Mouse (Mus musculus) ES-E14 (cell line): Measurements from ENCODE around the gene Atl3. TPM values are rescaled to one million over a fixed set of nuclear protein-coding genes. Genes with fewer than 3 reads are reported as not detected.
A peak's percentile ranks its signal among the peaks of the same experiment; 100 is the strongest.

Source experiments
- DNase-seq: peaks from one replicate; pipeline ENCODE4 v3.0.0-alpha.2; 2013; ENCODE audit warnings: low read depth, low spot score
- H3K27ac ChIP-seq: 2 replicates; pipeline ENCODE4 v1.5.1; 2012; ENCODE audit warnings: low read depth, mild to moderate bottlenecking, low read length, moderate library complexity, mixed read lengths; ENCODE audit not compliant: poor library complexity, insufficient read depth, severe bottlenecking
- H3K36me3 ChIP-seq: 2 replicates; pipeline ENCODE4 v1.6.1; 2012; ENCODE audit warnings: mild to moderate bottlenecking, low read length, moderate library complexity, mixed read lengths; ENCODE audit not compliant: control insufficient read depth, poor library complexity, insufficient read depth, severe bottlenecking
- H3K4me1 ChIP-seq, 2 experiments: fragments of 150-350 bp in 1 of 2; sonication (generic) in 1 of 2; 2 replicates each; pipeline ENCODE4 v1.6.1; 2012; ENCODE audit warnings: low read length in 2 of 2, mild to moderate bottlenecking in 1 of 2, mixed read lengths in 1 of 2; ENCODE audit not compliant: control insufficient read depth in 2 of 2, insufficient read depth in 2 of 2, poor library complexity in 1 of 2
- H3K4me3 ChIP-seq, 2 experiments: fragments of 150-350 bp in 1 of 2; sonication (generic) in 1 of 2; 2 replicates each; pipeline ENCODE4 v1.5.1; 2012; ENCODE audit warnings: low read length in 2 of 2, low read depth in 1 of 2, mild to moderate bottlenecking in 1 of 2, mixed read lengths in 1 of 2; ENCODE audit not compliant: insufficient read depth in 1 of 2, poor library complexity in 1 of 2, severe bottlenecking in 1 of 2
- H3K9ac ChIP-seq: 2 replicates; pipeline ENCODE4 v1.6.1; 2012; ENCODE audit warnings: low read depth, mild to moderate bottlenecking, low read length, mixed read lengths; ENCODE audit not compliant: poor library complexity, insufficient read depth, severe bottlenecking
- H3K9me3 ChIP-seq: fragments of 150-350 bp; sonication (generic); 2 replicates; pipeline ENCODE4 v1.6.1; 2012; ENCODE audit warnings: low read depth, mild to moderate bottlenecking, low read length; ENCODE audit not compliant: control insufficient read depth, insufficient read depth
- CHD2 ChIP-seq: IDR thresholded peaks from 2 replicates; pipeline ENCODE4 v1.6.1; 2014; ENCODE audit warnings: mild to moderate bottlenecking, low read depth, low read length, inconsistent platforms
- HCFC1 ChIP-seq: IDR thresholded peaks from 2 replicates; pipeline ENCODE4 v1.6.1; 2012; ENCODE audit warnings: low read length, inconsistent platforms, borderline replicate concordance; ENCODE audit not compliant: insufficient read depth
- MAFK ChIP-seq: IDR thresholded peaks from 2 replicates; pipeline ENCODE4 v1.6.1; 2014; ENCODE audit warnings: mild to moderate bottlenecking, low read depth, low read length, inconsistent platforms; ENCODE audit not compliant: insufficient read depth
- ZC3H11A ChIP-seq: IDR thresholded peaks from 2 replicates; pipeline ENCODE4 v1.6.1; 2012; ENCODE audit warnings: low read depth, mild to moderate bottlenecking, inconsistent platforms, low read length, borderline replicate concordance
- ZNF384 ChIP-seq: IDR thresholded peaks from 2 replicates; pipeline ENCODE4 v1.6.1; 2012; ENCODE audit warnings: low read depth, low read length, inconsistent platforms
- in situ Hi-C, 2 experiments: fragments of 600-800 bp; cut with MboI; formaldehyde crosslinking; loops; one replicate each; pipeline ENCODE4 v1.15.1; 2025; ENCODE audit warnings: low sequenced_read_pairs in 2 of 2, inconsistent platforms in 1 of 2; ENCODE audit not compliant: unreplicated experiment in 2 of 2
- total RNA-seq: library from RNA; depleted of rRNA; stranded (reverse); fragments of 300-350 nt; gene quantifications from 2 replicates; pipeline ENCODE4 v1.2.3, GENCODE M21; 2012

Atl3 gene
- total RNA-seq, 1 experiment: 26.6 TPM

GRCm38 (mm10) chr19:7577710-7578109 lies 83.9 kb downstream of the Atl3 start:
- DNase-seq: no peak
- Histone ChIP-seq H3K27ac (no peak overlapping the region), H3K36me3 (no peaks in the 10 kb centered on the region), H3K4me1 (peaks cover 8 to 11% of the 10 kb centered on the region in 2 experiments; a peak in 3 of 4 replicates), H3K9me3 (no peaks in the 10 kb centered on the region), H3K4me3 (no peak overlapping the region), H3K9ac (no peak overlapping the region)
- in situ Hi-C loops: no loop called here
- TF ChIP-seq HCFC1: no peak
- TF ChIP-seq CHD2: no peak
- no peak for TF ChIP-seq ZNF384
- no peak for TF ChIP-seq ZC3H11A
- no peak for TF ChIP-seq MAFK

DNA sequence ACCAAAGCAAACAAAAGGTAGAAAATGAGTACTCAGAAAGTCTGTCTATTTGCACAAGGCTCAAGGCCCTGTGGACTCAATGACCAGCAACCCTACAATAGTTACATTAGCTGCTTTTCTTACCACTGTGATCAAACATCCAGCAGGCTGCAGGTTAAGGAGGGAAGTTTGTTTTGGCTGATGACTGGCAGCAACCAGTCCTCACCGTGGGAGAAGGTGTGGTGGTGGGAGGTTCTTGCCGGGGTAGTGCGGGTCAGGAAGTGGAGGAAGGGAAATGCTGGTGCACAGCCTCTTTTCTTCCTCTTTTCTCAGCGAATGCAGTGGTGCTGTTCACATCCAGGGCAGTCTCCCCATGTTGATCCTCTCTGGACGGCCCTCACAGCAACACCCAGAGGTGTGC lies 87.2 kb downstream of the Atl3 start:
- H3K9ac ChIP-seq: no peak overlapping the region; the same call in 1 of the 2 replicates
- no peak overlapping the region for H3K4me3 ChIP-seq
- peak; percentile 28 for DNase-seq
- H3K27ac ChIP-seq: no peak overlapping the region
- H3K9me3 ChIP-seq: no peaks in the 10 kb centered on the region
- in situ Hi-C loops: no loop called here
- peaks cover 21 to 24% of the 10 kb centered on the region in 2 experiments for H3K4me1 ChIP-seq
- H3K36me3 ChIP-seq: no peaks in the 10 kb centered on the region
- TF ChIP-seq ZNF384: no peak
- 0 out of 2 replicates have a peak, but pooled peaks have one; percentile 42 for TF ChIP-seq HCFC1
- TF ChIP-seq CHD2: no peak
- TF ChIP-seq MAFK: no peak
- TF ChIP-seq ZC3H11A: no peak

DNA sequence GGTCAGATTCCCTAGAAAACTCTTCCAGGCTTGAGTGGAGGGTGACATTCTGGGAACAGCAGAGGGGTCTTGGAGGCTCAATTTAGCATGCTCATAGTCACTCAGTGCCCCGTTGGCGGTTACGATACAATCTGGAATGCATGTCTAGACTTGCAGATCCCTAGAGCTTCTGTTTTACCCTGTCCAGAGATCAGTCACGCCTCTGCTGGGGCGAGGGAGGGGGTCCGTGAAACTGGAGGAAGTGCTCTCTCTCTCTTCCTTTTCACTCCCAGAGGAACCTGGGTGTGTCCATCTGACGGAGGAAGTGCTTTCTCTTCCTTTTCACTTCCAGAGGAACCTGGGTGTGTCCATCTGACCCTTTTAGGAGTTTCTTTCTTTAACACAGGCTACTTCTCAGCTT lies 89.3 kb downstream of the Atl3 start:
- H3K4me3 ChIP-seq: peak overlapping the region; percentile 8 to 43; a peak in 3 of 4 replicates
- in situ Hi-C loops: no loop called here
- TF ChIP-seq HCFC1 (peak; percentile 50; the same call in 1 of the 2 replicates), ZNF384 (no peak), ZC3H11A (no peak), CHD2 (no peak), MAFK (no peak)
- no peaks in the 10 kb centered on the region for H3K36me3 ChIP-seq
- H3K9ac ChIP-seq: peak overlapping the region; percentile 44; the same call in 1 of the 2 replicates
- H3K9me3 ChIP-seq: no peaks in the 10 kb centered on the region
- peaks cover 21 to 24% of the 10 kb centered on the region in 2 experiments for H3K4me1 ChIP-seq
- peak; percentile 83 for DNase-seq
- H3K27ac ChIP-seq: peak overlapping the region; percentile 99

- Histone ChIP-seq H3K4me1 (peaks cover 21 to 24% of the 10 kb centered on the region in 2 experiments), H3K9me3 (no peaks in the 10 kb centered on the region), H3K9ac (peak overlapping the region; percentile 17; the same call in 1 of the 2 replicates), H3K4me3 (peak overlapping the region in 1 of 2 experiments; percentile 34; a peak in 2 of 4 replicates), H3K36me3 (no peaks in the 10 kb centered on the region), H3K27ac (peak overlapping the region; percentile 99)
- in situ Hi-C loops: no loop called here
- no peak for DNase-seq
- no peak for TF ChIP-seq ZC3H11A
- TF ChIP-seq MAFK: no peak
- TF ChIP-seq ZNF384: no peak
- no peak for TF ChIP-seq CHD2
- no peak for TF ChIP-seq HCFC1
Measured at GRCm38 (mm10) chr19:7583599-7583998, 89.8 kb downstream of the Atl3 start.

DNA sequence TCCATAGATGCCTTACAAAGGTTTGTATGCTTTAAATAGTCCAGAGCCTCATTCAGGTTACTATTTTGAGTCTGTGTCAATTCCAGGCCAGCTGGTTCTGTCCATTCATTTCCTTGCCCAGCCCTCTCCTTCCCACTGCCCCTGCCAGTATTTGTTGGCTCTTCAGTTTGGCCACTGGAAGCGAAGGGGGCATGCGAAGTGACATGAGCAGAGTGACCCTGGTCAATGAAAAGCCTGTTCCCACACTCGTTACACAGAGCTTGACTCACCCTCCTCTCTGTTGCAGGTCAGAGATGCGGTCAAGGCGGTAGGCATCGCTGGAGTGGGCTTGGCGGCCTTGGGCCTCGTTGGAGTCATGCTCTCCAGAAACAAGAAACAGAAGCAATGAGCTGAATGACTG lies 91.4 kb downstream of the Atl3 start:
- TF ChIP-seq MAFK: no peak
- TF ChIP-seq ZC3H11A: no peak
- TF ChIP-seq CHD2: no peak
- TF ChIP-seq HCFC1: no peak
- no peak for TF ChIP-seq ZNF384
- Histone ChIP-seq H3K4me3 (no peak overlapping the region), H3K9me3 (no peaks in the 10 kb centered on the region), H3K9ac (no peak overlapping the region), H3K4me1 (peaks cover 21 to 24% of the 10 kb centered on the region in 2 experiments), H3K27ac (no peak overlapping the region; the same call in 1 of the 2 replicates), H3K36me3 (no peaks in the 10 kb centered on the region)
- no peak for DNase-seq
- in situ Hi-C loops: no loop called here
